Mouse (Mus musculus): ENCODE results near the gene Ermard. TPM values are rescaled to one million over a fixed set of nuclear protein-coding genes. Genes with fewer than 3 reads are reported as not detected.

The Ermard gene
- total RNA-seq, 2 experiments from 2014 or later: 44.3 to 51.9 TPM

DNA sequence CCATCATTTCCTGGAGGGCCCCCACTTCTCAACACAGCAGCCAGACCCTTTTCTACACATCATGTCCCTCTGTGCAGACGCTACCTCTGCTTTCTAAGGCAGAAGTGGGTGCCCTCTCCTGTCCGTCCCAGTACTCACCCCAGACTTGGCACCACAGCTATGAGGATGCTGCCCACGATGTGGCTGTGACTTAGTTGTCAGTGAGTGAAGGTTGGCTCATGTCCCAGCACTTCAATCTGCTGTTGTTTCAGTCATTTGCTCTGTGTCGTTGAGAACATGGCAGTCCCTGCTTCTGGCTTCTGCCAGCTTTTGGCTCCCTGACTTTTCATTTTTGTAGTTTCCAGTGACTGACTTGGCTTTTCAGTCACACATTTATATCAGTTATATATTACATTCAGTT lies 14.9 kb downstream of the Ermard start:
- peak; percentile 39 to 67 for DNase-seq (ENCODE audit: low spot score in 2 of 2)
- intact Hi-C loops (cut with DNase I): no loop called here

GRCm38 (mm10) chr17:15058161-15058591 lies 17.2 kb downstream of the Ermard start:
- DNase-seq (ENCODE audit: low spot score in 2 of 2): no peak
- intact Hi-C loops (cut with DNase I): no loop called here

DNA sequence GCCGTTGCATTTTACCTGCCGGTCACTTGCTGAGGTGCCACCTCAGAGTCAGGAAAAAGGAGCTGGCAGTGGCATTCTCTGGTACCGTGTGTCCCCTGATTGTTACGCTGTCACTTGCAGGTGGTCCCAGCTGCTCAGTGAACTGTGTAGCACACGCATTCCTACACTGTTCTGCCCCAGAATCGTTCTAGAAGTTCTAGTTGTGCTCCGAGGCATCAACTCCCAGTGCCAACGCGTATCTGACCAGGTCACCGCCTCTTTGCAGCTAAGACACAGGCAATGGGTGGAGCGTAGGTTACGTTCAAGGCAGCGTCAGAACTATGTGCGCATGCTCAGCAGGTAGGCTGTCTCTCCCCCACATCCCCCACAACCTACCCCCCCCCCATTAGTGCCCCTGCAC lies 18.6 kb downstream of the Ermard start:
- intact Hi-C loops (cut with DNase I): no loop called here
- DNase-seq (ENCODE audit: low spot score in 2 of 2): no peak

- no peak for DNase-seq (ENCODE audit: low spot score in 2 of 2)
- intact Hi-C loops (cut with DNase I): no loop called here
Observed at GRCm38 (mm10) chr17:15060356-15060755, 19.3 kb downstream of the Ermard start.

DNA sequence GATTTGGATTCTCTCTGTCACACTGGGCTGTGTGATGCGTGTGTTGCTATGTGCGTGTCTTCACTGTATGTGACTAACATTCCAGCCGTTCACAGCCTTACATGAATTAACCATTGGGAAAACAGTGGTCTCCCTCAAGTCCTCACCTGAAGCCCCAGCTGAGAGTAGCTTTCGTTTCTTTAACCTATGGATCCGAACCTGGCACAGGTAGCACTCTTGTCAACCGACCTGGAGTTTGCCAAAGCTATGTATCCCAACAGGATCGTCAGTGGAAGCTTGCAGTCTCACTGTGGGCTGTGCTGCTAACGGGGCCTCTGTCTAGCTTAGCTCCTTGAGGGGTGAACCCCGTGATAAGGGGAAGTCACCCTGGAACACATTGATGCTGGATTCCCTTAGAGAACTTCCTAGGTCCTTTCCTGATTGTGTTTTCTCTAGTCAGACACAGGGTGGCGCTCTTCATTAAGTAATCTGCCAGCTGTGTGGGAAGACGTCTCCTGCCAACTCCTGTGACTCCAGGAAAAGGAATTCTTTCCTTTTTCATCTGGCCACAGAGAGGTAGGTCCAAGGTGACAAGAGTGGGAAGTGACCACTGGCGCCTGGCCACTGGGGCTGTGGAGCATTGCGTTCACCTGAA lies 24.5 kb downstream of the Ermard start:
- intact Hi-C loops (cut with DNase I): loop anchor here (1.0 to 2.0 kb wide), 2 partner anchors 312 to 401 kb away; no protein-coding TSS in a partner anchor
- DNase-seq (ENCODE audit: low spot score in 2 of 2): peak; percentile 64 to 80

DNA sequence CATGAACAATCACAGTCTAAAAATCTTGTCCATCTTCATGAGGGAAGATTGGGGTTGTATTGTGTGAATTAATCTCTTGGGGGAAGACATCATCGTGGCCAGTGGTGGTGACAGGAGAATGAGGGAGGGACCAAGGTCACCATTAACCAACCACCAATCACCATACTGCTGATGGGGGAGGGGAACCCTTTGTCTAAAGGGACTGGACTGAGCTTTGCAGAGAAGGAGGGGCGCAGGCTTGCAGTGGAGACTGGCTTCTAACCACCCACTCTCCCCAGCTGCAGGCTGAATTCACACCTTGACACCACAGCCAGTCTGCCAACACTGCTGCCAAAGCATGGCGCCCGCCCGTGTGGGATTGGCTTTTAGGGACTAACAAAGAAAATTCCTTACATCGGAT lies 25.1 kb downstream of the Ermard start:
- intact Hi-C loops (cut with DNase I): no loop called here
- peak in 1 of 2 experiments; percentile 25 for DNase-seq (ENCODE audit: low spot score in 2 of 2)

- intact Hi-C loops (cut with DNase I): no loop called here
- no peak for DNase-seq (ENCODE audit: low spot score in 2 of 2)
Observed at GRCm38 (mm10) chr17:15066911-15067310, 25.9 kb downstream of the Ermard start.

DNA sequence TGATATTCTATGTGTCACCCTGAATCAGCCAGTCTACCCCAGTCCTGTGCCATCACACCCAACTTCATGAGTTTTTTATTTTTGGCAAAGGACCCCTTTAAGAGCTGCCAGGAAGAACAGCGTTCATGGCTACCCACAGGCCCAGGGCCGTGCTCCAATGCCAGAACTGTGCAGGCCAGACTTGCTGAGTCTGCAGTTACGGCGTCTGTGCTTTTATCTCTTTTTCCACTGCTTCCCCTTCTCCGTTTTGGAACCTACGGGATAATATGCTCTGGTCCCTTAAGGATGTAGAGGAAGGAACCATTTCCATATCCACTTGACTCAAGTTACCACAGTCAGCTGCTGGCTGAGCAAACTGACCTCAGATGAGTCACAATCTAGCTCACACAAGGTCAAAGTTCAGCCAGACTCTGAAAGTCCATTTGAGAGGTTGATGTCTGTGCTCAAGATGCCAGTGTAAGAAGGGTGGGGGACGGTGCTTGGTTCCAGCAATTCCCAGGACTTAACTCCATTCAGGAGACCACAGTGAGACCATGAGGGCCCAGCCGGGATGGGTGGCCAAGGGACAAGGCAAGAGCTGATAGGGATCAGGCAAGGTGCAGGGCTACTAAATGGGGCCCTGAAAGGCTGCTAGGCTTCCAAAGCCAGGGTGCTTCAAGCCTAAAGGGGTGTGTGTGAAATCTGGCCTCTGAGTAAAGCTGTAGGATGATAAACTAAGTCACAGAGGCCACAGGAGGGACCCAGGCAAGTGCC lies 27.2 kb downstream of the Ermard start:
- intact Hi-C loops (cut with DNase I): no loop called here
- no peak for DNase-seq (ENCODE audit: low spot score in 2 of 2)

DNA sequence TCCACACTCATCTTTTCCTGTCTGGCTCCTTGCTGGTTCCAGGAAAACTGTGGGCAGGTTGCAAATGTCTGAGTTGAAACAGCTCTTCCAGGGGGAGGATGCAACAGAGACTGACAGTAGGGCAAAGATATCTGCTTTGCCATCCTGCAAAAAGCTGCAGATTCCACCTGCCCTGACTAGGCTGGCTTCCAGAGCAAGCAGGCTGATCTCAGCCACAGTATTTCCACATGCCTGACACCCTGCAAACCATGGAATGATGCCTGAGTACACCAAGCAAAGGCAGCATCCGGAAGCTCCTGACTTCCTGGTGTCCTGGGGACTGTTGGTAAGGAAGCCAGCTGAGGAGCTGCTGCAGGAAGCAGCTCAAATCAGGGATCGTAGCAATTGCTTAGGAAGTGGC lies 28.1 kb downstream of the Ermard start:
- peak; percentile 21 to 40 for DNase-seq (ENCODE audit: low spot score in 2 of 2)
- intact Hi-C loops (cut with DNase I): no loop called here

- intact Hi-C loops (cut with DNase I): no loop called here
- DNase-seq (ENCODE audit: low spot score in 2 of 2): no peak
Observed at GRCm38 (mm10) chr17:15072211-15072610, 31.2 kb downstream of the Ermard start.

GRCm38 (mm10) chr17:15075033-15075432 lies 34.0 kb downstream of the Ermard start:
- intact Hi-C loops (cut with DNase I): no loop called here

GRCm38 (mm10) chr17:15077536-15077935 lies 36.5 kb downstream of the Ermard start:
- intact Hi-C loops (cut with DNase I): no loop called here
- peak in 1 of 2 experiments; percentile 22 for DNase-seq (ENCODE audit: low spot score in 2 of 2)

More at GRCm38 (mm10) chr17:15075033-15075432, 34.0 kb downstream of the Ermard start:
- no peak for DNase-seq (ENCODE audit: low spot score in 2 of 2)

- intact Hi-C loops (cut with DNase I): no loop called here
- no peak for DNase-seq (ENCODE audit: low spot score in 2 of 2)
Observed at GRCm38 (mm10) chr17:15084226-15084848, 43.3 kb downstream of the Ermard start.

DNA sequence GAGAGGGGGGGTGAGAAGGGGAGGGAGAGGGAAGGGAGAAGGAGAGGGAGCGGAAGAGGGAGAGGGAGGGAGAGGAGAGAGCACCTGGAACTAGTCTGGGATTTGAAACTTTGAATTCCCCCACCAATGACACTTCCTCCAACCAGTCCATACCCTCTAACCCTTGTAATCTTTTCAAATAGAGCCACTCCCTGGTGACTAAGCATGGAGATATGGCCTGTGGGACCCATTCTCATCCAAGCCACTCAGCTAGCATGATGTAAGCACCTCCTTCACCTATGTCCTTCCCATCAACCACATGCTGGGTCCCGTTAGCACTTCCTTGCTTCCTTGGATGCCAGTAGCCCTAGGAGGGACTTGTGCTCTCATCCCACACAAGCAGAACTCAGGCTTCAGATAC lies 44.0 kb downstream of the Ermard start:
- intact Hi-C loops (cut with DNase I): no loop called here

DNA sequence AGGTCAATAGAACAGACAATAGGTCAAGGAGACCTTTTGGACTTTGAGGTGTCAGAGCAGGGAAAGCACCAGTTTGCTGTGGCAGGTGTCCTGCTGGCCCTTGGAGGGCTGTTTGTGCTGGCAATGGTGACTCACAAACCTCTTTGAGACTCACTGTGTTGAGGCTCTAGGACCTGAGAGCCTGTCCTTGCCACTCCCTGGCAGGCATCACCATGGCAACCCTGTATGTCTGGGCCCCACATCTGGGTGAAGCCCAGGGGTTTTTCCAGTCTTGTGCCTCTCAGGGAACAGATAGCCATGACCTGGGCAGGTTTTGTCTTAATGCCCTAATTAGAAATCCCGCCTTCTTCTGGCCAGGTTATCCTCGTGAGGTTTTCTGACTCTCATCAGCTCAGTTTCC lies 47.2 kb downstream of the Ermard start:
- intact Hi-C loops (cut with DNase I): no loop called here
- DNase-seq (ENCODE audit: low spot score in 2 of 2): no peak

More for the DNA sequence above, 44.0 kb downstream of the Ermard start:
- no peak for DNase-seq (ENCODE audit: low spot score in 2 of 2)

DNA sequence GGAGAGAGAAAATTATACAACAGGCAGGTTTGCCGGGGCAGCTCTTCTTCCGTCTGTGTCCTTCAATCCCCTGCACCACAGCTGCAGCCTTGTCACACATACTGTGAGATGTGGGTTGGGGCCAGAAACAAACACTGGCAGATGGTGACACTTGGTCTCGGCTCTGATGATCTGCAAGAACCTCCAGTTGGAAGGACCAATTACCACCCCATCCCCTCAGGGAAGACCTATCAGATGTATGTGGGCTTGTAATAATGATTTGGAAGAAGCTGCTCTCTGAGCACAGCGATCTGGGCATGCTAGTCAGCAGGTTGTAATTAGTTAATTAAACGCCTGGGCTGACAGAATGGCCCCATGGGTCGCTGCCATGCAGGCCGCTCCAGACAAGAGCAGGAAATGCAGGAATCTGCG lies 47.6 kb downstream of the Ermard start:
- intact Hi-C loops (cut with DNase I): no loop called here

DNA sequence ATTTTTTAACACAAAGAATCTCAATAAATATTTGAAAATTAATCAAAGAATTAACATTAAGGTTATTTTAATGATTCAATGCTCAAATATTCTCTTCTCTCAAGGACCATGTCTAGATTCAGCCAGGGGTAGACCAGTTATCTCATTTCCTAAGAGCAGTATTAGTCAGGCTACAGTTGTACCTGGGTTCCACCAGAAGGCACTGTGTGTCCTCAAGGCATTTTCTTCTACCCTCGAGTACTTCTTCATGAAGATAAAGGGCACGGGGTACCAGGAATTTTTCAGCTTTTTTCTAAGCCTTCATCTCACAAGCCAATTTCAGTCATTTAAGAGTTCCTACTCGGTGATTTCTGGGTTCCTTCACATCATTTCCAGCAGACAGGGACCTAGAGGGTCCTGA lies 50.7 kb downstream of the Ermard start:
- intact Hi-C loops (cut with DNase I): no loop called here
- DNase-seq (ENCODE audit: low spot score in 2 of 2): no peak

More for the DNA sequence above, 47.6 kb downstream of the Ermard start:
- no peak for DNase-seq (ENCODE audit: low spot score in 2 of 2)

- DNase-seq (ENCODE audit: low spot score in 2 of 2): no peak
- intact Hi-C loops (cut with DNase I): no loop called here
Observed at GRCm38 (mm10) chr17:15093523-15093922, 52.5 kb downstream of the Ermard start.

- no peak for DNase-seq (ENCODE audit: low spot score in 2 of 2)
- intact Hi-C loops (cut with DNase I): no loop called here
Observed at GRCm38 (mm10) chr17:15096853-15097252, 55.8 kb downstream of the Ermard start.

DNA sequence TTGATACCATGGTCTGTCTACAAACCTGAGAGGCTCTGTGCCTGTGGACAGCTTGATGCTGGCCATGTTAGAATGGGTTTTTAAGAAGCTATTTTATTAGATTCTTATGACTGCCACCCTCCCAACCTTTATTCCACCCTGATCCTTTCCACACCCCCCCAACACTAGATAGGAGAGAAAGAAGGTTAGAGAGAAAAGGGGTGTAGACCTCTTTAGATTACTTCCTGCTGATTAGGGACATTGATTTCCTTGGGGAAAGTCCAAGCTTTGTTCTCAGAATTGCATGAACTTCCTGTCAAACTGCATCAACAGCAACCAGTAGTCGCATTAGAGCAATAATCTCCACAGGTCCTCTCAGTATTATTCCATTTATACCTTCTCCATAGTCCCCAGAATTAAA lies 57.7 kb downstream of the Ermard start:
- DNase-seq (ENCODE audit: low spot score in 2 of 2): no peak
- intact Hi-C loops (cut with DNase I): no loop called here

All from left cerebral cortex, postnatal 14 days (tissue).